Mouse (Mus musculus) C2C12 (cell line): Measurements from ENCODE around the gene Foxp1. TPM values are rescaled to one million over a fixed set of nuclear protein-coding genes. Genes with fewer than 3 reads are reported as not detected.

Source experiments
- H3K27me3 ChIP-seq: one replicate; pipeline ENCODE4 v1.6.1; 2011; ENCODE audit not compliant: control insufficient read depth, insufficient read depth, insufficient read length
- H3K36me3 ChIP-seq: one replicate; pipeline ENCODE4 v1.6.1; 2011; ENCODE audit not compliant: control insufficient read depth, insufficient read depth
- H3K4me3 ChIP-seq: one replicate; pipeline ENCODE4 v1.5.1; 2011; ENCODE audit warnings: mild to moderate bottlenecking, control low read depth; ENCODE audit not compliant: poor library complexity, insufficient read depth, severe bottlenecking
- H3K79me2 ChIP-seq: one replicate; pipeline ENCODE4 v1.6.1; 2011; ENCODE audit not compliant: control insufficient read depth, insufficient read depth
- H3K79me3 ChIP-seq: one replicate; pipeline ENCODE4 v1.6.1; 2011; ENCODE audit warnings: low read depth, control low read depth
- H3ac ChIP-seq: one replicate; pipeline ENCODE3; 2011; ENCODE audit warnings: low read depth; ENCODE audit not compliant: control insufficient read depth, insufficient read length
- CEBPB ChIP-seq: IDR thresholded peaks from one replicate; pipeline ENCODE4 v1.6.1; 2011; ENCODE audit warnings: low read depth, mild to moderate bottlenecking, control low read depth, moderate library complexity
- CTCF ChIP-seq: IDR thresholded peaks from one replicate; pipeline ENCODE4 v1.5.1; 2011; ENCODE audit not compliant: control insufficient read depth, insufficient read depth, insufficient read length
- FOSL1 ChIP-seq: IDR thresholded peaks from one replicate; pipeline ENCODE4 v1.8.0; 2011; ENCODE audit warnings: mild to moderate bottlenecking, low read length; ENCODE audit not compliant: poor library complexity, insufficient read depth, severe bottlenecking
- MAX ChIP-seq: IDR thresholded peaks from one replicate; pipeline ENCODE4 v1.6.1; 2011; ENCODE audit warnings: mild to moderate bottlenecking, control low read depth
- MYOD1 ChIP-seq: IDR thresholded peaks from one replicate; pipeline ENCODE4 v1.6.1; 2011; ENCODE audit warnings: low read depth; ENCODE audit not compliant: control insufficient read depth, insufficient read length
- MYOG ChIP-seq: IDR thresholded peaks from one replicate; pipeline ENCODE4 v1.6.1; 2011; ENCODE audit not compliant: control insufficient read depth, insufficient read length; ENCODE audit errors: extremely low read depth
- USF1 ChIP-seq: IDR thresholded peaks from one replicate; pipeline ENCODE4 v1.6.1; 2011; ENCODE audit warnings: low read depth, mild to moderate bottlenecking, control low read depth, moderate library complexity
- polyA plus RNA-seq: library from polyadenylated mRNA; unstranded; fragments of >200 nt; fragmentation: generic; extraction: Trizol; gene quantifications from one replicate; pipeline ENCODE4 v1.2.1, GENCODE M21; 2012; ENCODE audit warnings: missing spikeins

The Foxp1 gene
- polyA plus RNA-seq, 1 experiment: 25.9 TPM

DNA sequence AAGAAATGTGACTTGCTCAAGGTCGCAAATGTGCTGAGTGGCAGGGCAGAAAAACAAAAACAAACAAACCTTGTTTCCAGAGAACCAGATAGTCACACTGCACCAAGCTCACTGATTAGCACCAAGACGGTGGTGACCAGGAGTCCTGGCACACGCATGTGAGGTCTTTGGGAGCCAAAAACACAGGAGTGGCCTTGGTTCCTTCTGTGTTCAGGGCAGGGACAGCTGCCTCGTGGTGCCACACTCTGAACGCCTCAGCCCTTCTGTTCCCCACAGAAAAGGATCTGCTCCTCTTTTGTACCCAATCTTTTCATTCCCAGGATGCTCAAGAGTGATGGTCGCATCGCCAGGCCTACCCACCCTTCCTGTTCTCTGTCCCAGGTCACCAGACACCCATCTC lies 434.9 kb downstream of the Foxp1 start:
- TF ChIP-seq USF1: no peak
- no peak for TF ChIP-seq FOSL1
- TF ChIP-seq MYOD1: no peak
- TF ChIP-seq MYOG: no peak
- no peak for TF ChIP-seq MAX
- no peak for TF ChIP-seq CEBPB
- no peak for TF ChIP-seq CTCF
- H3K36me3 ChIP-seq: no peaks in the 10 kb centered on the region
- H3ac ChIP-seq: no peak overlapping the region
- H3K4me3 ChIP-seq: no peak overlapping the region
- H3K79me2 ChIP-seq: no peaks in the 10 kb centered on the region
- no peaks in the 10 kb centered on the region for H3K79me3 ChIP-seq
- no peaks in the 10 kb centered on the region for H3K27me3 ChIP-seq

- TF ChIP-seq FOSL1 (no peak), CEBPB (no peak), CTCF (no peak), USF1 (no peak), MYOD1 (no peak), MYOG (no peak), MAX (no peak)
- Histone ChIP-seq H3K4me3 (no peak overlapping the region), H3K79me3 (no peaks in the 10 kb centered on the region), H3K27me3 (no peaks in the 10 kb centered on the region), H3K79me2 (no peaks in the 10 kb centered on the region), H3K36me3 (no peaks in the 10 kb centered on the region), H3ac (no peak overlapping the region)
These were observed 437.6 kb downstream of the Foxp1 start for GRCm38 (mm10) chr6:99084956-99085355.

- Histone ChIP-seq H3K4me3 (no peak overlapping the region), H3K36me3 (no peaks in the 10 kb centered on the region), H3ac (no peak overlapping the region), H3K27me3 (no peaks in the 10 kb centered on the region), H3K79me2 (no peaks in the 10 kb centered on the region), H3K79me3 (no peaks in the 10 kb centered on the region)
- no peak for TF ChIP-seq CEBPB
- TF ChIP-seq FOSL1: no peak
- TF ChIP-seq MAX: no peak
- TF ChIP-seq MYOD1: no peak
- no peak for TF ChIP-seq MYOG
- TF ChIP-seq USF1: no peak
- no peak for TF ChIP-seq CTCF
These were observed 441.3 kb downstream of the Foxp1 start for GRCm38 (mm10) chr6:99081259-99081658.

DNA sequence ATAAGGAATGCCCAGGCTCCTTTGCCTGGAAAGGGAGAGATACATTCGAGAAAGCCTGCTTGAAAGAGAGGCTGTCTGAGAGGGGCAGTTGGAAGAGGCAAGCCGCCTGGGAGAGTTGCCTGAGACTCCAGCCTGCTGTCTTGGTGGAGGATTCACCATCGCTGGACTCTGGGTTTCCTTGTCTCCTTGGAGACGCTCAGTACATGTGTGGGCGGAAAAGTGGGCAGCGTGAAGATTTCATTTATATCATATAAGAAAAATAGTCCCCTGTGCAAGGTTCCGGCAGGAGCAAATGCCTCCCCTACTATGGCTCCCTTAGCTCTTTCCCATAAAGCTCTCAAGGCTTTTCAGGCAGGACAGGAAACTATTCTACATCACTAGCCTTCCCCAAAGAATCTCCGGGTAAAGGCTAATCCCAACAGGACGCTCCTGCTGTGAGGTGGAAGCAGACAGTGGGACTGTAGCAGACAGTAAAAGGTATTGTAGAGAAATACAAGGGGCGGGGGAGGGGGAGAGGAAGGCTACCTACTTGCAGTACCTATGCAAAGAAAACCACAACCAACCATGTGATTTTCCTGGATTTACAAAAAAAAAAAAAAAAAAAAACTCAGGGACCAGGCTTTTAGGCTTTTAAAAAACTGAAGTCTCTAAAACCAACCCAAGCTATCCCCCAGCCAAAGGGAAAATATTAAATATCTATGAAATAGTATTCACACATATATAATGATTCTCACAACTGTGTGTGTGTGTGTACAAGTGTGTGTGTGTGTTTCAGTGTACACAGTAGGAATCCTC lies 443.3 kb downstream of the Foxp1 start:
- Histone ChIP-seq H3ac (no peak overlapping the region), H3K27me3 (no peaks in the 10 kb centered on the region), H3K79me2 (no peaks in the 10 kb centered on the region), H3K79me3 (no peaks in the 10 kb centered on the region), H3K36me3 (peaks cover 7% of the 10 kb centered on the region), H3K4me3 (no peak overlapping the region)
- TF ChIP-seq FOSL1 (no peak), USF1 (no peak), MYOD1 (no peak)

- H3K79me2 ChIP-seq: no peaks in the 10 kb centered on the region
- no peaks in the 10 kb centered on the region for H3K79me3 ChIP-seq
- no peak overlapping the region for H3K4me3 ChIP-seq
- H3K27me3 ChIP-seq: no peaks in the 10 kb centered on the region
- no peak overlapping the region for H3ac ChIP-seq
- H3K36me3 ChIP-seq: peaks cover 7% of the 10 kb centered on the region
- no peak for TF ChIP-seq MYOG
- TF ChIP-seq MYOD1: no peak
- TF ChIP-seq MAX: no peak
These were observed 444.4 kb downstream of the Foxp1 start for GRCm38 (mm10) chr6:99078089-99078488.
